Mouse (Mus musculus): ENCODE data around the gene Them5. TPM values are rescaled to one million over a fixed set of nuclear protein-coding genes. Genes with fewer than 3 reads are reported as not detected.

The Them5 gene
- polyA plus RNA-seq (2016; fragmentation: Nextera tagmentation; extraction: Ambion mirVana), result 0.11 TPM in 1 of 2 replicates, not detected in the other

DNA sequence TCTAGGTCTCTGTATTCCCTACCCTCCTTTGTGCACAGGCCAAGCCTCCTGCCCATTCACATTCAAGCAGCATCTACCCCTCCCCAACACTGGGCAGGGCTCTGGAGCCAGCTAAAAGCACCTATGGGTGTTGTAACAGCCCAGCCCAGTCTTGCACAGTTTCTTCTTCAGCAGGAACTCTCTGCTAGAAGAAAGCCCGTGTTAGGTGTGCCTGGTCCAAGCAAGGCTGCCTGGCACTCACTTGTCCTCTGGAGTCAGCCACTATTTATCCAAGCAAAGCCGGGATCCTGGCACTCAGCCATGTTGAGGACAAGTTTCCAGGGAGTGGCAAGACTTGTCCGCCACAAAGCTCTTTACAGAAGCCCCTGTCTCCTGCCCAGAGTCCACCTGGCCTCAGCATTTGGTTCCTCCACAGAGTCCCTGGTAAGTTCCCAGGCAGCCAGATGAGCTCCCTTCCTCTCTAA, at the start of gene Them5:
Them5 (plus strand) TSS at position 141 of the 464 bp plus-strand sequence.
- H3K9me3 ChIP-seq, result no peaks in the 10 kb centered on the region
- no peak within 1 kb of the TSS for H3K4me3 ChIP-seq
- no peak within 1 kb of the TSS for H3K27ac ChIP-seq (replicated peaks)
- no peak for DNase-seq (ENCODE audit: low spot score)
- no peaks in the 10 kb centered on the region for H3K4me1 ChIP-seq
- H3K36me3 ChIP-seq (replicated peaks), result no peaks in the 10 kb centered on the region
- no peaks in the 10 kb centered on the region for H3K27me3 ChIP-seq (replicated peaks; ENCODE audit: low read depth, poor library complexity, severe bottlenecking)
- WGBS, result 69% methylated on average over 3 of the region's 3 CpGs

- DNase-seq (ENCODE audit: low spot score), result no peak
- Histone ChIP-seq H3K4me3 (no peak overlapping the region), H3K27me3 (replicated peaks; ENCODE audit: low read depth, poor library complexity, severe bottlenecking) (no peaks in the 10 kb centered on the region), H3K4me1 (peaks cover under 1% of the 10 kb centered on the region; the same call in 1 of the 2 replicates), H3K9me3 (no peaks in the 10 kb centered on the region), H3K27ac (replicated peaks) (no peak overlapping the region), H3K36me3 (replicated peaks) (no peaks in the 10 kb centered on the region)
- 67% methylated on average over 1 of the region's 1 CpGs for WGBS
Observed at GRCm38 (mm10) chr3:94305457-94305856, 36.4 kb upstream of the Them5 start.

DNA sequence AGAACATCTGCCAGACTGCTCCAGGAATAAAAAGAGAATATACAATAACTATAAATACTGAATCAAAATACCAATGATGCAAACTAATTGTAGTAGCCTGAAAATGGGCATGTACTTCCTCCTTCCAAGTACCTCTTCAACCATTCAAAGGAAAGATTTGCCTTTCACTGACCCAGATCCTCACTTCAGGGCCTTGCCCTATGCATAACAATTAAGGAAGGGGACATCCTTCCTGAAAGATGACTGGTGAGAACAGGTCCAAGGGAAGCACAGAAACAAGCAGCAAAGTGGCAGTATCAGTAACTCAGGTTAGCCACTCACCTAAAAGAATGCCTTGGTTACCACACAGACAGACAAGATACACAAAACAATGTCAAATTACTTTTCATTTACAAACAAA, 34.9 kb upstream of the Them5 start:
- H3K27ac ChIP-seq (replicated peaks), result no peak overlapping the region
- no peak overlapping the region for H3K4me3 ChIP-seq
- H3K9me3 ChIP-seq, result no peaks in the 10 kb centered on the region
- peaks cover 7% of the 10 kb centered on the region; the same call in 1 of the 2 replicates for H3K4me1 ChIP-seq
- H3K27me3 ChIP-seq (replicated peaks; ENCODE audit: low read depth, poor library complexity, severe bottlenecking), result no peaks in the 10 kb centered on the region
- no peaks in the 10 kb centered on the region for H3K36me3 ChIP-seq (replicated peaks)
- no peak for DNase-seq (ENCODE audit: low spot score)

GRCm38 (mm10) chr3:94309633-94310363, 32.1 kb upstream of the Them5 start, which contains the start of gene Them4:
Gene Them4 (plus strand): TSS chr3:94310089.
- DNase-seq (ENCODE audit: low spot score), result peak; percentile 94
- WGBS, result 2% methylated on average over 47 of the region's 47 CpGs
- Histone ChIP-seq H3K36me3 (replicated peaks) (no peaks in the 10 kb centered on the region), H3K27me3 (replicated peaks; ENCODE audit: low read depth, poor library complexity, severe bottlenecking) (no peaks in the 10 kb centered on the region), H3K4me3 (peak within 1 kb of the TSS; percentile 75), H3K4me1 (peaks cover 7% of the 10 kb centered on the region; the same call in 1 of the 2 replicates), H3K27ac (replicated peaks) (peak within 1 kb of the TSS; percentile 86), H3K9me3 (no peaks in the 10 kb centered on the region)

- H3K36me3 ChIP-seq (replicated peaks), result no peaks in the 10 kb centered on the region
- H3K27me3 ChIP-seq (replicated peaks; ENCODE audit: low read depth, poor library complexity, severe bottlenecking), result no peaks in the 10 kb centered on the region
- no peaks in the 10 kb centered on the region for H3K9me3 ChIP-seq
- 55% methylated on average over 7 of the region's 7 CpGs for whole genome bisulfite sequencing
- H3K27ac ChIP-seq (replicated peaks), result peak overlapping the region; percentile 86
- no peak for DNase-seq (ENCODE audit: low spot score)
- peaks cover 7% of the 10 kb centered on the region; the same call in 1 of the 2 replicates for H3K4me1 ChIP-seq
- peak overlapping the region; percentile 75 for H3K4me3 ChIP-seq
Observed at GRCm38 (mm10) chr3:94310491-94310890, 31.4 kb upstream of the Them5 start.

DNA sequence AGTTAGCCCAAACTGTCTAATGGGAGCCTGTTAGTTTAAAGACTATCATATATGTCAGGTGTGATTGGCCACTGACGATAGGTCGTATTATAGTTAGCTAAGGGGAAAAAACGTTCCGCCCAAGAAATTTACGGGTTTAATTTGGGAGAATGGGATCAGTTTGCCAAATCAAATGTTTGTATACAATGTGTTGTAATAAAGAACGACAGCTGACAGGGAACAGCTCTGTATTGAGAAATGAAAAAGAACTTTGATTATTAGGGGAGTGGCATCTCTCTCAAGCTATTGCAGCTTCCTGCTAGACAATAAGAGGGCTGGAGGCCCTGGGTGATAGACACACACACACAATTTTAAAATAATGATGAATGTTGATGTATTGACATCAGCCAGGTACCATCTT, 31.0 kb upstream of the Them5 start:
- Histone ChIP-seq H3K4me1 (peaks cover 7% of the 10 kb centered on the region; the same call in 1 of the 2 replicates), H3K9me3 (no peaks in the 10 kb centered on the region), H3K27ac (replicated peaks) (no peak overlapping the region), H3K27me3 (replicated peaks; ENCODE audit: low read depth, poor library complexity, severe bottlenecking) (no peaks in the 10 kb centered on the region), H3K4me3 (peak overlapping the region; percentile 75), H3K36me3 (replicated peaks) (no peaks in the 10 kb centered on the region)
- no peak for DNase-seq (ENCODE audit: low spot score)
- 80% methylated on average over 6 of the region's 6 CpGs for WGBS

- WGBS, result 88% methylated on average over 4 of the region's 4 CpGs
- H3K4me1 ChIP-seq, result peaks cover 7% of the 10 kb centered on the region; the same call in 1 of the 2 replicates
- DNase-seq (ENCODE audit: low spot score), result no peak
Observed at GRCm38 (mm10) chr3:94311376-94311775, 30.5 kb upstream of the Them5 start.

GRCm38 (mm10) chr3:94328681-94329080, 13.2 kb upstream of the Them5 start:
- H3K27me3 ChIP-seq (replicated peaks; ENCODE audit: low read depth, poor library complexity, severe bottlenecking), result no peaks in the 10 kb centered on the region
- 65% methylated on average over 3 of the region's 3 CpGs for WGBS
- no peak overlapping the region for H3K27ac ChIP-seq (replicated peaks)
- H3K36me3 ChIP-seq (replicated peaks), result no peaks in the 10 kb centered on the region
- H3K9me3 ChIP-seq, result no peaks in the 10 kb centered on the region
- no peaks in the 10 kb centered on the region for H3K4me1 ChIP-seq
- H3K4me3 ChIP-seq, result no peak overlapping the region
- DNase-seq (ENCODE audit: low spot score), result no peak

More at GRCm38 (mm10) chr3:94311376-94311775, 30.5 kb upstream of the Them5 start:
- Histone ChIP-seq H3K9me3 (no peaks in the 10 kb centered on the region), H3K36me3 (replicated peaks) (no peaks in the 10 kb centered on the region), H3K27me3 (replicated peaks; ENCODE audit: low read depth, poor library complexity, severe bottlenecking) (no peaks in the 10 kb centered on the region), H3K27ac (replicated peaks) (no peak overlapping the region), H3K4me3 (no peak overlapping the region)

DNA sequence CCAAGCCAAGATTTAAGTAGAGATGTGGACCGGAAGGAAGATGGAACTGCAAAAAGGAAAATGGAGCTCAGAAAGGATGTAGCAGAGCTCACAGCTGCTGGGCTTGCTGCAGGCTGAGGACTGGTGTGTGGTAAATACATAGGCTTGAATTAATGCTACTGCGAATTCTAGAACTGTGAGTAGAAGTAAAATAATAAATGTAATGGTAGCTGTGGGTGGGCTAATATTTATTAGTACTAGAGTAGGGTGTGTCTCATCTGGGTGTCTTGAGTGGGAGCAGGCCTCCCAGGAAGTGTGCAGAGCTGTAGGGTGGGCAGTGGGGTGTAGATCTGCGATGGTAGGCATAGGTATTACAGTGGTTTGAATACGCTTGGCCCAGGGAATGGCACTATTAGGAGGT, 7.5 kb upstream of the Them5 start:
- no peaks in the 10 kb centered on the region for H3K27me3 ChIP-seq (replicated peaks; ENCODE audit: low read depth, poor library complexity, severe bottlenecking)
- WGBS, result 92% methylated on average over 4 of the region's 4 CpGs
- no peak overlapping the region for H3K27ac ChIP-seq (replicated peaks)
- H3K9me3 ChIP-seq, result no peaks in the 10 kb centered on the region
- H3K4me1 ChIP-seq, result no peaks in the 10 kb centered on the region
- no peak overlapping the region for H3K4me3 ChIP-seq
- H3K36me3 ChIP-seq (replicated peaks), result no peaks in the 10 kb centered on the region
- no peak for DNase-seq (ENCODE audit: low spot score)

GRCm38 (mm10) chr3:94338522-94338921, 3.4 kb upstream of the Them5 start:
- H3K4me3 ChIP-seq, result no peak overlapping the region
- DNase-seq (ENCODE audit: low spot score), result no peak

GRCm38 (mm10) chr3:94342552-94342951, 653 bp downstream of the Them5 start:
- 62% methylated on average over 1 of the region's 1 CpGs for WGBS
- no peak for DNase-seq (ENCODE audit: low spot score)
- Histone ChIP-seq H3K4me3 (no peak overlapping the region), H3K9me3 (no peaks in the 10 kb centered on the region), H3K36me3 (replicated peaks) (no peaks in the 10 kb centered on the region), H3K27me3 (replicated peaks; ENCODE audit: low read depth, poor library complexity, severe bottlenecking) (no peaks in the 10 kb centered on the region), H3K4me1 (no peaks in the 10 kb centered on the region), H3K27ac (replicated peaks) (no peak overlapping the region)

More at GRCm38 (mm10) chr3:94338522-94338921, 3.4 kb upstream of the Them5 start:
- H3K9me3 ChIP-seq, result no peaks in the 10 kb centered on the region
- H3K4me1 ChIP-seq, result no peaks in the 10 kb centered on the region
- 87% methylated on average over 3 of the region's 3 CpGs for WGBS
- H3K27me3 ChIP-seq (replicated peaks; ENCODE audit: low read depth, poor library complexity, severe bottlenecking), result no peaks in the 10 kb centered on the region
- no peak overlapping the region for H3K27ac ChIP-seq (replicated peaks)
- H3K36me3 ChIP-seq (replicated peaks), result no peaks in the 10 kb centered on the region

- H3K9me3 ChIP-seq, result no peaks in the 10 kb centered on the region
- no peaks in the 10 kb centered on the region for H3K4me1 ChIP-seq
- H3K36me3 ChIP-seq (replicated peaks), result no peaks in the 10 kb centered on the region
- DNase-seq (ENCODE audit: low spot score), result no peak
- no peak overlapping the region for H3K27ac ChIP-seq (replicated peaks)
- no peaks in the 10 kb centered on the region for H3K27me3 ChIP-seq (replicated peaks; ENCODE audit: low read depth, poor library complexity, severe bottlenecking)
- WGBS, result 82% methylated on average over 2 of the region's 2 CpGs
- no peak overlapping the region for H3K4me3 ChIP-seq
Observed at GRCm38 (mm10) chr3:94344182-94344581, 2.3 kb downstream of the Them5 start.

DNA sequence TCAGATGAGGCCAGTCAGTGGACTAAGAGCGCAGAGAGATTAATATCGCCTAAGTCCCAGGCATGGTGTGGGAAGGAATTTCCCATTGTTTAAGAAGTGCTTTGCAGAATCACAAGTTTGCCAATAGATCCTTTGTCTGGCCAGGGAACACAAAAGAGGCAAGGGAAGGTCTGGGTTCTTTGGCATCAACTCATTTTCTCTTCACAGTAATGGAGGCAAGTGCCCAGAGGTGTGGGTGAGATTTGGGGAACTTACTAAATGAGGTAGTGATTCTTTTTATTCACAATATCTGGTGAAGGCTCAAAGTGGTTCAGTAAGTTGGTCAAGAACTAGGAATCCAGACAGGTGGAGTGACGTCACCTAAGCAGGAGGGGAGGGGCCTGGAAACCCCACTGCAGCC, 3.0 kb downstream of the Them5 start:
- Histone ChIP-seq H3K4me3 (no peak overlapping the region), H3K36me3 (replicated peaks) (no peaks in the 10 kb centered on the region), H3K9me3 (no peaks in the 10 kb centered on the region), H3K4me1 (no peaks in the 10 kb centered on the region), H3K27ac (replicated peaks) (no peak overlapping the region), H3K27me3 (replicated peaks; ENCODE audit: low read depth, poor library complexity, severe bottlenecking) (no peaks in the 10 kb centered on the region)
- 79% methylated on average over 3 of the region's 3 CpGs for WGBS
- DNase-seq (ENCODE audit: low spot score), result no peak
